Mouse (Mus musculus) liver, adult 2 months (tissue): ENCODE data around the gene Myh9.
"Not testable (repeated sequence)": the region's sequence is repeated elsewhere in the genome, so short reads cannot be mapped to it uniquely, and the experiment has no call there.

Experiments used
- CTCF ChIP-seq: fragments of 200-500 bp; IDR thresholded peaks from 2 replicates; pipeline ENCODE4 v1.5.1; 2011; ENCODE audit warnings: low read depth, low read length, control low read depth
- POLR2A ChIP-seq: fragments of 200-500 bp; IDR thresholded peaks from 2 replicates; pipeline ENCODE4 v1.6.1; 2011; ENCODE audit warnings: low read length, control low read depth; ENCODE audit not compliant: insufficient read depth; ENCODE audit errors: extremely low read depth

DNA sequence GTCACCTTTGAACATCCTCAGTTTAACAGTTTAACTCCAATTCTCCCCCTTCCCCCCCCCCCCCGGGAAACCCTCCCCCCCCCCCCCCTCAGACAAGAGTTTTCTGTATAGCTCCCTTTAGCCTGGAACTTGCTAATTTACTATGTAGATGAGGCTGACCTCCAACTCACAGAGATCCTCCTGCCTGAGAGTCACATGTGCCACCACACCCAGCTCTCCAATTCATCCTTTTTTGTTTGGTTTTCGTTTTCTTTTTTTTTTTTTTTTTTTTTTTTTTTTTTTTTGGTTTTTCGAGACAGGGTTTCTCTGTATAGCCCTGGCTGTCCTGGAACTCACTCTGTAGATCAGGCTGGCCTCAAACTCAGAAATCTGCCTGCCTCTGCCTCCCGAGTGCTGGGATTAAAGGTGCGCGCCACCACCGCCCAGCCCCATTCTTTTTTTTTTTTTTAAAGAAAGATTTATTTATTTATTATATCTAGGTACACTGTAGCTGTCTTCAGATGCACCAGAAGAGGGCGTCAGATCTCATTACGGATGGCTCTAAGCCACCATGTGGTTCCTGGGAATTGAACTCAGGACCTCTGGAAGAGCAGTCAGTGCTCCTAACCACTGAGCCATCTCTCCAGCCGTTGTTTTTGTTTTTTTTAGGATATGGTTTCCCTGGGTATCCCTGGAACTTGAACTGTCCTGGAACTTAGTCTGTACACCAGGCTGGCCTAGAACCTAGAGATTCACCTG is 25.4 kb upstream of the Myh9 start:
- not testable (repeated sequence) for TF ChIP-seq CTCF, POLR2A
